Mouse (Mus musculus): Measurements from ENCODE around the gene Prima1. TPM values are rescaled to one million over a fixed set of nuclear protein-coding genes. Genes with fewer than 3 reads are reported as not detected.
A peak's percentile ranks its signal among the peaks of the same experiment; 100 is the strongest.

Gene Prima1
- polyA plus RNA-seq, 1 experiment from 2014 or later, result 2.0 TPM

GRCm38 (mm10) chr12:103241311-103242082 is 453 bp downstream of the Prima1 start:
- 0 out of 2 replicates have a peak, but pooled peaks cover 6% of the 10 kb centered on the region for H3K27me3 ChIP-seq (ENCODE audit: control insufficient read depth, insufficient read depth, low read length)
- H3K4me3 ChIP-seq (ENCODE audit: low read depth, low read length), result peak overlapping the region; percentile 65
- DNase-seq (ENCODE audit: low spot score) (peak; percentile 47), ATAC-seq (ENCODE audit: insufficient read depth, low FRiP score, low TSS enrichment) (peak; percentile 60; the same call in 1 of the 2 replicates)
- H3K9ac ChIP-seq (ENCODE audit: low read length), result peak overlapping the region; percentile 82
- no peak overlapping the region for H3K27ac ChIP-seq (ENCODE audit: low read depth, low read length)
- WGBS, result 8% methylated on average over 36 of the region's 36 CpGs
- H3K4me1 ChIP-seq (ENCODE audit: control insufficient read depth, insufficient read depth, low read length), result peaks cover 5% of the 10 kb centered on the region; the same call in 1 of the 2 replicates
- H3K9me3 ChIP-seq (ENCODE audit: control insufficient read depth, low read length), result no peaks in the 10 kb centered on the region
- H3K36me3 ChIP-seq (ENCODE audit: control insufficient read depth, insufficient read depth, low read length), result no peaks in the 10 kb centered on the region
- peak overlapping the region; percentile 90 for H3K4me2 ChIP-seq (ENCODE audit: low read depth)

DNA sequence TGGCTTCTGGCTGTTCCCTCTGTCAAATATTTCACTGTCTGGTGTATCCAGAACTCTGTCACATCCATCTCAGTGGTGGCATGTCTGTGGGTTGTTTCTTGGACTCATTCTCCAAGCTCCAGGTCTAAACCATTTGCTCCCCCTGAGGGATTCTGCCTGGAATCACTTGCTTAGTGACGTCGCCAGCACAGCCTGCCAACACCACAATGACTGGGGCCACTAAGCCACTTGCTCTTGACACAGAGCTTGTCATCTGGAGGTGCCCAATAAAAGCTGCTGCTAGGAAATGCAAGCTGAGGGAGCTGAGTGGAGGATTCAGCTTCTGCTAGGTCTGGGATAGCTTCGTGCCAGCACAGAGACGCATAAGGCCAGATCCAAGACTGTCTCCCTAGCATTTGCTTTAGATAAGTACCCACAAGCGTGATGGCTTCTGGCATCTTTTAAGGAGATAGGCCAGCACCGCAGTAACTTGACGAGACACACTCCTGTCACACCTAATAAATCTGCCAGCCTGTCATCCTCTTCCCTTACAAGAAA is 3.0 kb downstream of the Prima1 start:
- no peak for DNase-seq (ENCODE audit: low spot score)
- Histone ChIP-seq H3K4me3 (ENCODE audit: low read depth, low read length) (no peak overlapping the region), H3K9ac (ENCODE audit: low read length) (no peak overlapping the region), H3K4me1 (ENCODE audit: control insufficient read depth, insufficient read depth, low read length) (peaks cover 5% of the 10 kb centered on the region; the same call in 1 of the 2 replicates), H3K27me3 (ENCODE audit: control insufficient read depth, insufficient read depth, low read length) (0 out of 2 replicates have a peak, but pooled peaks cover 6% of the 10 kb centered on the region), H3K36me3 (ENCODE audit: control insufficient read depth, insufficient read depth, low read length) (no peaks in the 10 kb centered on the region), H3K4me2 (ENCODE audit: low read depth) (no peak overlapping the region), H3K9me3 (ENCODE audit: control insufficient read depth, low read length) (no peaks in the 10 kb centered on the region), H3K27ac (ENCODE audit: low read depth, low read length) (no peak overlapping the region)
- no peak for ATAC-seq (ENCODE audit: insufficient read depth, low FRiP score, low TSS enrichment)
- 69% methylated on average over 7 of the region's 7 CpGs for WGBS

GRCm38 (mm10) chr12:103235856-103236255 is 6.1 kb downstream of the Prima1 start:
- DNase-seq (ENCODE audit: low spot score) (no peak), ATAC-seq (ENCODE audit: insufficient read depth, low FRiP score, low TSS enrichment) (no peak)
- Histone ChIP-seq H3K27ac (ENCODE audit: low read depth, low read length) (no peak overlapping the region), H3K4me1 (ENCODE audit: control insufficient read depth, insufficient read depth, low read length) (no peaks in the 10 kb centered on the region), H3K27me3 (ENCODE audit: control insufficient read depth, insufficient read depth, low read length) (no peaks in the 10 kb centered on the region), H3K9me3 (ENCODE audit: control insufficient read depth, low read length) (no peaks in the 10 kb centered on the region), H3K4me3 (ENCODE audit: low read depth, low read length) (no peak overlapping the region), H3K4me2 (ENCODE audit: low read depth) (no peak overlapping the region), H3K9ac (ENCODE audit: low read length) (no peak overlapping the region), H3K36me3 (ENCODE audit: control insufficient read depth, insufficient read depth, low read length) (no peaks in the 10 kb centered on the region)
- 71% methylated on average over 2 of the region's 2 CpGs for WGBS

GRCm38 (mm10) chr12:103235251-103235650 is 6.7 kb downstream of the Prima1 start:
- H3K9ac ChIP-seq (ENCODE audit: low read length), result no peak overlapping the region

GRCm38 (mm10) chr12:103229058-103229457 is 12.9 kb downstream of the Prima1 start:
- H3K36me3 ChIP-seq (ENCODE audit: control insufficient read depth, insufficient read depth, low read length), result no peaks in the 10 kb centered on the region
- no peak overlapping the region for H3K9ac ChIP-seq (ENCODE audit: low read length)
- no peak overlapping the region for H3K4me2 ChIP-seq (ENCODE audit: low read depth)
- WGBS, result 93% methylated on average over 4 of the region's 4 CpGs
- H3K4me1 ChIP-seq (ENCODE audit: control insufficient read depth, insufficient read depth, low read length), result no peaks in the 10 kb centered on the region
- H3K27me3 ChIP-seq (ENCODE audit: control insufficient read depth, insufficient read depth, low read length), result no peaks in the 10 kb centered on the region
- H3K9me3 ChIP-seq (ENCODE audit: control insufficient read depth, low read length), result no peaks in the 10 kb centered on the region
- H3K27ac ChIP-seq (ENCODE audit: low read depth, low read length), result no peak overlapping the region
- H3K4me3 ChIP-seq (ENCODE audit: low read depth, low read length), result no peak overlapping the region
- DNase-seq (ENCODE audit: low spot score) (no peak), ATAC-seq (ENCODE audit: insufficient read depth, low FRiP score, low TSS enrichment) (no peak)

More at GRCm38 (mm10) chr12:103235251-103235650, 6.7 kb downstream of the Prima1 start:
- no peaks in the 10 kb centered on the region for H3K9me3 ChIP-seq (ENCODE audit: control insufficient read depth, low read length)
- 81% methylated on average over 10 of the region's 10 CpGs for WGBS
- ATAC-seq (ENCODE audit: insufficient read depth, low FRiP score, low TSS enrichment) (no peak), DNase-seq (ENCODE audit: low spot score) (peak; percentile 4)
- no peaks in the 10 kb centered on the region for H3K27me3 ChIP-seq (ENCODE audit: control insufficient read depth, insufficient read depth, low read length)
- H3K4me3 ChIP-seq (ENCODE audit: low read depth, low read length), result no peak overlapping the region
- no peak overlapping the region for H3K4me2 ChIP-seq (ENCODE audit: low read depth)
- H3K36me3 ChIP-seq (ENCODE audit: control insufficient read depth, insufficient read depth, low read length), result no peaks in the 10 kb centered on the region
- no peak overlapping the region for H3K27ac ChIP-seq (ENCODE audit: low read depth, low read length)
- H3K4me1 ChIP-seq (ENCODE audit: control insufficient read depth, insufficient read depth, low read length), result no peaks in the 10 kb centered on the region

GRCm38 (mm10) chr12:103226121-103226520 is 15.8 kb downstream of the Prima1 start:
- DNase-seq (ENCODE audit: low spot score), result no peak
- Histone ChIP-seq H3K27me3 (ENCODE audit: control insufficient read depth, insufficient read depth, low read length) (no peaks in the 10 kb centered on the region), H3K36me3 (ENCODE audit: control insufficient read depth, insufficient read depth, low read length) (no peaks in the 10 kb centered on the region), H3K27ac (ENCODE audit: low read depth, low read length) (no peak overlapping the region), H3K9ac (ENCODE audit: low read length) (no peak overlapping the region), H3K4me1 (ENCODE audit: control insufficient read depth, insufficient read depth, low read length) (no peaks in the 10 kb centered on the region), H3K4me2 (ENCODE audit: low read depth) (no peak overlapping the region), H3K4me3 (ENCODE audit: low read depth, low read length) (no peak overlapping the region), H3K9me3 (ENCODE audit: control insufficient read depth, low read length) (no peaks in the 10 kb centered on the region)
- ATAC-seq (ENCODE audit: insufficient read depth, low FRiP score, low TSS enrichment), result no peak
- 91% methylated on average over 4 of the region's 4 CpGs for WGBS

- Histone ChIP-seq H3K36me3 (ENCODE audit: control insufficient read depth, insufficient read depth, low read length) (no peaks in the 10 kb centered on the region), H3K9ac (ENCODE audit: low read length) (no peak overlapping the region), H3K4me1 (ENCODE audit: control insufficient read depth, insufficient read depth, low read length) (no peaks in the 10 kb centered on the region), H3K27ac (ENCODE audit: low read depth, low read length) (no peak overlapping the region), H3K27me3 (ENCODE audit: control insufficient read depth, insufficient read depth, low read length) (no peaks in the 10 kb centered on the region), H3K4me2 (ENCODE audit: low read depth) (no peak overlapping the region), H3K4me3 (ENCODE audit: low read depth, low read length) (no peak overlapping the region), H3K9me3 (ENCODE audit: control insufficient read depth, low read length) (no peaks in the 10 kb centered on the region)
- 90% methylated on average over 9 of the region's 9 CpGs for WGBS
- DNase-seq (ENCODE audit: low spot score) (no peak), ATAC-seq (ENCODE audit: insufficient read depth, low FRiP score, low TSS enrichment) (no peak)
Observed at GRCm38 (mm10) chr12:103223671-103224070, 18.3 kb downstream of the Prima1 start.

GRCm38 (mm10) chr12:103215877-103216610 is 25.9 kb downstream of the Prima1 start:
- ATAC-seq (ENCODE audit: insufficient read depth, low FRiP score, low TSS enrichment) (no peak), DNase-seq (ENCODE audit: low spot score) (no peak)
- Histone ChIP-seq H3K27me3 (ENCODE audit: control insufficient read depth, insufficient read depth, low read length) (no peaks in the 10 kb centered on the region), H3K27ac (ENCODE audit: low read depth, low read length) (no peak overlapping the region), H3K4me1 (ENCODE audit: control insufficient read depth, insufficient read depth, low read length) (peaks cover 2% of the 10 kb centered on the region; the same call in 1 of the 2 replicates), H3K4me2 (ENCODE audit: low read depth) (no peak overlapping the region), H3K9me3 (ENCODE audit: control insufficient read depth, low read length) (no peaks in the 10 kb centered on the region), H3K9ac (ENCODE audit: low read length) (no peak overlapping the region), H3K4me3 (ENCODE audit: low read depth, low read length) (no peak overlapping the region), H3K36me3 (ENCODE audit: control insufficient read depth, insufficient read depth, low read length) (no peaks in the 10 kb centered on the region)
- 69% methylated on average over 6 of the region's 6 CpGs for WGBS
